Mouse (Mus musculus) liver, adult 2 months (tissue): ENCODE data around the gene Gm10681.
"Not testable (repeated sequence)": the region's sequence is repeated elsewhere in the genome, so short reads cannot be mapped to it uniquely, and the experiment has no call there.

Experiments
- CTCF ChIP-seq: fragments of 200-500 bp; IDR thresholded peaks from 2 replicates; pipeline ENCODE4 v1.5.1; 2011; ENCODE audit warnings: low read depth, low read length, control low read depth
- POLR2A ChIP-seq: fragments of 200-500 bp; IDR thresholded peaks from 2 replicates; pipeline ENCODE4 v1.6.1; 2011; ENCODE audit warnings: low read length, control low read depth; ENCODE audit not compliant: insufficient read depth; ENCODE audit errors: extremely low read depth

DNA sequence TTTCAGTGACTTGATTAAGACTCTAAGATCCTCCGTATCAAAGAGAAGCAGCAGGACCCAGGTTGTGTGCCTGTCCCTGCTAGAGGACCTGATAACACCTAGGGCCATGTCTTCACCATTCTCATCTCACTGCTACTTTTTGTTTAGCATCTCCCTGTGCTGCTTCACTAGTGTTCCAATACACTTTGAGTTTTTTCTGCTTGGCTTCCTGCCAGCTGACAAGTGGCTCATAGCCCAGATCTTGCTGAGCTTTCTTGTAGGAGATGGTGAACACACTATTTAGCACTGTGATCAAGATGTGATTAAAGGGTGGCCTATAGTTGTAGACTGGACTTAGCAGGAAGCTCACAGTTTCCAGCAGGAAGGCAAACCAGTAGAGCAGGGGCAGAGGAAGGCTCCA is 7.6 kb downstream of the Gm10681 start:
- not testable (repeated sequence) for TF ChIP-seq CTCF, POLR2A
